Mouse (Mus musculus): ENCODE results near the gene Gm9507. TPM values are rescaled to one million over a fixed set of nuclear protein-coding genes. Genes with fewer than 3 reads are reported as not detected.

Gene Gm9507
- polyA plus RNA-seq (2014; fragmentation: Nextera tagmentation; extraction: Ambion mirVana): not detected in 2 replicates

GRCm38 (mm10) chr10:77811743-77812142 is at the start of gene Gm9507:
TSS of gene Gm9507 (minus strand) at chr10:77811843.
- no peak for TF ChIP-seq CTCF (IDR thresholded peaks at IDR 0.05; ENCODE audit: low read depth)
- Histone ChIP-seq H3K9me3 (ENCODE audit: low read depth, low read length) (no peaks in the 10 kb centered on the region), H3K4me2 (no peak within 1 kb of the TSS), H3K4me1 (ENCODE audit: insufficient read depth) (no peaks in the 10 kb centered on the region), H3K4me3 (ENCODE audit: low read depth, low read length) (no peak within 1 kb of the TSS), H3K36me3 (ENCODE audit: insufficient read depth) (no peaks in the 10 kb centered on the region), H3K27ac (ENCODE audit: low read depth) (no peak within 1 kb of the TSS), H3K9ac (no peak within 1 kb of the TSS), H3K27me3 (ENCODE audit: insufficient read depth, low read length) (no peaks in the 10 kb centered on the region)
- no peak for ATAC-seq (ENCODE audit: insufficient read depth)
- no peak for DNase-seq
- 64% methylated on average over 5 of the region's 5 CpGs for WGBS

GRCm38 (mm10) chr10:77852559-77852958 is 40.9 kb upstream of the Gm9507 start, which contains the start of gene Gm10318:
TSS of gene Gm10318 (plus strand) at chr10:77852859.
- H3K9me3 ChIP-seq (ENCODE audit: low read depth, low read length): no peaks in the 10 kb centered on the region
- DNase-seq (no peak), ATAC-seq (ENCODE audit: insufficient read depth) (no peak)
- TF ChIP-seq CTCF (IDR thresholded peaks at IDR 0.05; ENCODE audit: low read depth): no peak
- 56% methylated on average over 9 of the region's 9 CpGs for WGBS
- no peak within 1 kb of the TSS for H3K4me3 ChIP-seq (ENCODE audit: low read depth, low read length)
- no peaks in the 10 kb centered on the region for H3K27me3 ChIP-seq (ENCODE audit: insufficient read depth, low read length)
- no peaks in the 10 kb centered on the region for H3K4me1 ChIP-seq (ENCODE audit: insufficient read depth)
- H3K9ac ChIP-seq: no peak within 1 kb of the TSS
- no peak within 1 kb of the TSS for H3K27ac ChIP-seq (ENCODE audit: low read depth)
- H3K36me3 ChIP-seq (ENCODE audit: insufficient read depth): no peaks in the 10 kb centered on the region
- H3K4me2 ChIP-seq: no peak within 1 kb of the TSS

GRCm38 (mm10) chr10:77847538-77847937 is 35.9 kb upstream of the Gm9507 start:
- H3K9ac ChIP-seq: no peak overlapping the region
- no peaks in the 10 kb centered on the region for H3K9me3 ChIP-seq (ENCODE audit: low read depth, low read length)
- H3K36me3 ChIP-seq (ENCODE audit: insufficient read depth): no peaks in the 10 kb centered on the region
- H3K27me3 ChIP-seq (ENCODE audit: insufficient read depth, low read length): no peaks in the 10 kb centered on the region
- H3K4me2 ChIP-seq: no peak overlapping the region
- no peak overlapping the region for H3K27ac ChIP-seq (ENCODE audit: low read depth)
- H3K4me3 ChIP-seq (ENCODE audit: low read depth, low read length): no peak overlapping the region
- WGBS: 75% methylated on average over 2 of the region's 2 CpGs
- DNase-seq (no peak), ATAC-seq (ENCODE audit: insufficient read depth) (no peak)
- TF ChIP-seq CTCF (IDR thresholded peaks at IDR 0.05; ENCODE audit: low read depth): no peak
- H3K4me1 ChIP-seq (ENCODE audit: insufficient read depth): no peaks in the 10 kb centered on the region

- Histone ChIP-seq H3K27ac (ENCODE audit: low read depth) (no peak overlapping the region), H3K9me3 (ENCODE audit: low read depth, low read length) (no peaks in the 10 kb centered on the region), H3K27me3 (ENCODE audit: insufficient read depth, low read length) (no peaks in the 10 kb centered on the region), H3K36me3 (ENCODE audit: insufficient read depth) (no peaks in the 10 kb centered on the region), H3K4me3 (ENCODE audit: low read depth, low read length) (no peak overlapping the region), H3K4me2 (no peak overlapping the region), H3K4me1 (ENCODE audit: insufficient read depth) (no peaks in the 10 kb centered on the region), H3K9ac (no peak overlapping the region)
- DNase-seq: no peak
- no peak for TF ChIP-seq CTCF (IDR thresholded peaks at IDR 0.05; ENCODE audit: low read depth)
- WGBS: 22% methylated on average over 2 of the region's 2 CpGs
- ATAC-seq (ENCODE audit: insufficient read depth): no peak
These were observed 35.3 kb upstream of the Gm9507 start for GRCm38 (mm10) chr10:77846961-77847360.

DNA sequence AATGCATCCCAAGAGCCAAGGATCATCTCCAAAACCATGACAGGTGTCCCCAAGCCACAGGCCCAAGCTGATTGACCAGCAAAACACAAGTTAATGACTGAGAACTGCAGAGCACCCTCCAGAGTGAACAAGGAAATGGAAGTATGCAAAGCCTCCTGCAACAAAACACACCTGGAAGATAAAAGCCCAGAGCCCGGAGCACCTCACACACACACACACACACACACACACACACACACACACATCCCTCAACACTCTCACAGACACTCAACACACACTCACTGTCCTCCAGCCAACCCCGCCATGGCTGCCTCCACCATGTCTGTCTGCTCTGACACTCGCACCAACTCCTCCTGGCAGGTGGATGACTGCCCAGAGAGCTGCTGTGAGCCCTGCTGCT is 34.9 kb upstream of the Gm9507 start, which contains the start of gene Gm36176:
Gene Gm36176, plus strand, starts transcription at position 301 of the 400 bp plus-strand sequence.
- H3K4me3 ChIP-seq (ENCODE audit: low read depth, low read length): no peak within 1 kb of the TSS
- H3K4me1 ChIP-seq (ENCODE audit: insufficient read depth): no peaks in the 10 kb centered on the region
- no peak for ATAC-seq (ENCODE audit: insufficient read depth)
- H3K27me3 ChIP-seq (ENCODE audit: insufficient read depth, low read length): no peaks in the 10 kb centered on the region
- DNase-seq: no peak
- no peaks in the 10 kb centered on the region for H3K9me3 ChIP-seq (ENCODE audit: low read depth, low read length)
- TF ChIP-seq CTCF (IDR thresholded peaks at IDR 0.05; ENCODE audit: low read depth): no peak
- no peak within 1 kb of the TSS for H3K9ac ChIP-seq
- no peak within 1 kb of the TSS for H3K4me2 ChIP-seq
- no peak within 1 kb of the TSS for H3K27ac ChIP-seq (ENCODE audit: low read depth)
- 48% methylated on average over 3 of the region's 3 CpGs for WGBS
- H3K36me3 ChIP-seq (ENCODE audit: insufficient read depth): no peaks in the 10 kb centered on the region

DNA sequence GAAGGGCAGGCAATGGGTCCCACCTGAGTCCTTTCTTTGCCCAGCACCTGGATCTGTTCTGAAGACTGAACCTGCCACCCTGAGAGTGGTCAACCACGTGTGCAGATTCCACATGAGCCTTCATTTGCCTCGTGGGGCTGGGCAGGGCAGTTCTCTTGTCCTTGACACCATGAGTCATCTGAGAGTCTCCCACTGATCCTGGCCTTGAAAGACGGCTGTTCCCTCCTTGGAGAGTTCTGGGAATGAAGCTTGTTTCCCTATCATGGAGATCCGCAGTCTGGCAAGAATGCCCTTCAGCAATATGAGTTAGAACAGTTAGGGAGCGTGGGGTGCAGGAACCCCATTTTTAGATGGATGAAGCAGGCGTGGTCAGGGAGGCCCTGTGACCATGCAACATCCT is 27.4 kb upstream of the Gm9507 start:
- DNase-seq (no peak), ATAC-seq (ENCODE audit: insufficient read depth) (no peak)
- Histone ChIP-seq H3K4me2 (no peak overlapping the region), H3K4me1 (ENCODE audit: insufficient read depth) (no peaks in the 10 kb centered on the region), H3K9me3 (ENCODE audit: low read depth, low read length) (no peaks in the 10 kb centered on the region), H3K27me3 (ENCODE audit: insufficient read depth, low read length) (no peaks in the 10 kb centered on the region), H3K4me3 (ENCODE audit: low read depth, low read length) (no peak overlapping the region), H3K27ac (ENCODE audit: low read depth) (no peak overlapping the region), H3K9ac (no peak overlapping the region), H3K36me3 (ENCODE audit: insufficient read depth) (no peaks in the 10 kb centered on the region)
- TF ChIP-seq CTCF (IDR thresholded peaks at IDR 0.05; ENCODE audit: low read depth): no peak
- 67% methylated on average over 6 of the region's 6 CpGs for WGBS

- no peaks in the 10 kb centered on the region for H3K9me3 ChIP-seq (ENCODE audit: low read depth, low read length)
- DNase-seq (no peak), ATAC-seq (ENCODE audit: insufficient read depth) (no peak)
- H3K27ac ChIP-seq (ENCODE audit: low read depth): no peak within 1 kb of the TSS
- no peak within 1 kb of the TSS for H3K4me3 ChIP-seq (ENCODE audit: low read depth, low read length)
- H3K27me3 ChIP-seq (ENCODE audit: insufficient read depth, low read length): no peaks in the 10 kb centered on the region
- H3K4me1 ChIP-seq (ENCODE audit: insufficient read depth): no peaks in the 10 kb centered on the region
- TF ChIP-seq CTCF (IDR thresholded peaks at IDR 0.05; ENCODE audit: low read depth): no peak
- WGBS: 51% methylated on average over 9 of the region's 9 CpGs
- H3K9ac ChIP-seq: no peak within 1 kb of the TSS
- H3K4me2 ChIP-seq: no peak within 1 kb of the TSS
- no peaks in the 10 kb centered on the region for H3K36me3 ChIP-seq (ENCODE audit: insufficient read depth)
These were observed 24.0 kb upstream of the Gm9507 start, which contains the start of gene Krtap10-10 for GRCm38 (mm10) chr10:77835647-77836046. TSS of gene Krtap10-10 (plus strand) at chr10:77835947.

DNA sequence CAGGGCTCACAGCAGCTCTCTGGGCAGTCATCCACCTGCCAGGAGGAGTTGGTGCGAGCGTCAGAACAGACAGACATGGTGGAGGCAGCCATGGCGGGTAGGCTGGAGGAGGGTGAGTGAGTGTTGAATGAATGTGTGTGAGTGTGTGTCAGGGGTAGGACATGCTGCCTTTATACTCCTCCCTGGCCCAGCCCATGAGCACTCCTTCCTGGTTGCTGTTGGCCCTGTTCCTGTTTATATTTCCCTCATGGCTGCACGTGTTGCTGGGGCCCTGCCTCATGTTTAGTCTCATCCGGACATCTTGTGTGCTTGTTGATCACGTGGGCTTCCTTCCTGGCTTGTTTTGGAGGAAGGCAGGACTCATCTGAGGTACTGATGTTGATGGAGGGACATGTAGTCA is 15.3 kb upstream of the Gm9507 start, which contains the start of gene Krtap10-4:
Gene Krtap10-4, minus strand, starts transcription at position 145 of the 400 bp plus-strand sequence.
- WGBS: 46% methylated on average over 6 of the region's 6 CpGs
- H3K4me2 ChIP-seq: no peak within 1 kb of the TSS
- H3K27ac ChIP-seq (ENCODE audit: low read depth): no peak within 1 kb of the TSS
- no peaks in the 10 kb centered on the region for H3K36me3 ChIP-seq (ENCODE audit: insufficient read depth)
- H3K9me3 ChIP-seq (ENCODE audit: low read depth, low read length): no peaks in the 10 kb centered on the region
- DNase-seq: peak; percentile 31
- no peaks in the 10 kb centered on the region for H3K27me3 ChIP-seq (ENCODE audit: insufficient read depth, low read length)
- H3K4me1 ChIP-seq (ENCODE audit: insufficient read depth): no peaks in the 10 kb centered on the region
- H3K9ac ChIP-seq: no peak within 1 kb of the TSS
- no peak for TF ChIP-seq CTCF (IDR thresholded peaks at IDR 0.05; ENCODE audit: low read depth)
- peak; percentile 54; the same call in 1 of the 2 replicates for ATAC-seq (ENCODE audit: insufficient read depth)
- no peak within 1 kb of the TSS for H3K4me3 ChIP-seq (ENCODE audit: low read depth, low read length)
